Mouse (Mus musculus): ENCODE data around the gene Spata3.
"Not testable (repeated sequence)": the region's sequence is repeated elsewhere in the genome, so short reads cannot be mapped to it uniquely, and the experiment has no call there.

Gene Spata3

GRCm38 (mm10) chr1:86016516-86016915 lies at the start of gene Spata3:
Gene Spata3, plus strand, starts transcription at chr1:86016816.
- in situ Hi-C loops (cut with MboI, MseI) = loop anchor here (5.0 kb wide), 1 partner anchor 164 kb away; no protein-coding TSS in a partner anchor

GRCm38 (mm10) chr1:85969081-85969480 lies 47.5 kb upstream of the Spata3 start:
- in situ Hi-C loops (cut with MboI, MseI) = loop anchor here (10.0 kb wide), 1 partner anchor 366 kb away; no protein-coding TSS in a partner anchor

DNA sequence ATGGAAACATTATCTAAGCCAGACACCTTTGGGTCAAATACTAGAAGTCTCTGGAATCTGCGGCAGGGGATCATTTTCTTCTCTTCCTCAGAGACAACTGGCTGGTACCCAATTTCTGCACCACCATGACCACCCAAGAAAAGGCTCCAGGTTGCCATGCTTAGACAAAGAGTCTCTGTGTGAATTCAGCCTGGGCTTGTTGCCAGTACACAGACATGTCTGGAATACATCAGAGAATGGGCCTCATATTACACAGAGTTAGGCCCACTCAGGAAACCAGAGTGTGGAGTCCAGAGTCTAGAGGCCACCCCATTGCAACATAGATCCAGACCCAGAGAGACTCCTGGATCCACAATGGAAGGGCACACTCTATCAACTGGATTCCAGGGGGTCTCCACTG lies 47.1 kb upstream of the Spata3 start:
- in situ Hi-C loops (cut with MboI, MseI) = loop anchor here (10.0 kb wide), 1 partner anchor 365 kb away; no protein-coding TSS in a partner anchor

GRCm38 (mm10) chr1:85971070-85971469 lies 45.5 kb upstream of the Spata3 start:
- in situ Hi-C loops (cut with MboI, MseI) = no loop called here

DNA sequence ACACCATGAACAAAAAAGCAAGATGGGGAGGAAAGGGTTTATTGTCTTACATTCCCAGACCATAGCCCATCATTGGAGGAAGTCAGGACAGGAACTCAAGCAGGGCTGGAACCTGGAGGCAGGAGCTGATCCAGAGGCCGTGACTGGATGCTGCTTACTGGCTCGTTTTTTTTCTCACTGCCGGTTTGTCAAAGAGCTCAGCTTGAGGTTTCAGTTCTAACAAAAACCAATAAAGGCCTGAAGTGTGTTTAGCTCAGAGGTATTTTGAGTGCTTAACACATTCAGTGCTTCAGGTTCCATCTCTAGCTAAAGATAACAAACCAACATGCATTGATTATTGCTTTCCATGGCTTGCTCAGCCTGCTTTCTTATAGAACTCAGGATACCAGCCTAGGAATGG lies 44.3 kb upstream of the Spata3 start:
- in situ Hi-C loops (cut with MboI, MseI) = no loop called here

GRCm38 (mm10) chr1:85973468-85973877 lies 43.1 kb upstream of the Spata3 start:
- in situ Hi-C loops (cut with MboI, MseI) = no loop called here

GRCm38 (mm10) chr1:85977709-85978108 lies 38.9 kb upstream of the Spata3 start:
- in situ Hi-C loops (cut with MboI, MseI) = no loop called here

DNA sequence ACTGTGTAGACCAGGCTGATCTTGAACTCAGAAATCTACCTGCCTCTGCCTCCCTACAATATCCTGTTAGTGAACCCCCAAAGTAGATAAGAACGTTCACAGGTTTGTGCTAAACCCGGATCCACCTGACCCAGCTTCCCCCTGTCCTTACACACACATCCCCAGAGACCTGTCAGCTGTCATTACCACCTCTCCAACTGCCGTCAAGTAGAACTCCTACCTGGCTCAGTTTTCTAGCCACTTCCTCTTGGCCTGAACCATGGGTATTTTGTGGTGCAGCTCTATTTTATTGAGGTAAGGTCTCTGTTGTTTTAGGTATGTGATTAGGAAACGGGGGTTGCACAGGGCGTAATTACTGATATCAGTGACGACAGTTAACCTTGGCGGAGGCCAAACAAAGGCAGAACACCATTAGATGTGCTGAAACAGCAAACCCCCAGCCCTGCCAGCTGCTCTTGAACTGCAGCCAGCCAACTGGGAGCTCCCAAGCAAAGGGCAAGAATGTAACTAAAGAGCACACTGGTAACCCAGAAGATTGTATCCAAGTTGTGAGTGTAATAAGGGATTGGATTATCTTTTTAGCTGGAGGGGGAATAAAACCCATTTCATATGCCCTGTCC lies 34.8 kb upstream of the Spata3 start:
- in situ Hi-C loops (cut with MboI, MseI) = no loop called here

GRCm38 (mm10) chr1:85985784-85986183 lies 30.8 kb upstream of the Spata3 start:
- in situ Hi-C loops (cut with MboI, MseI) = no loop called here

DNA sequence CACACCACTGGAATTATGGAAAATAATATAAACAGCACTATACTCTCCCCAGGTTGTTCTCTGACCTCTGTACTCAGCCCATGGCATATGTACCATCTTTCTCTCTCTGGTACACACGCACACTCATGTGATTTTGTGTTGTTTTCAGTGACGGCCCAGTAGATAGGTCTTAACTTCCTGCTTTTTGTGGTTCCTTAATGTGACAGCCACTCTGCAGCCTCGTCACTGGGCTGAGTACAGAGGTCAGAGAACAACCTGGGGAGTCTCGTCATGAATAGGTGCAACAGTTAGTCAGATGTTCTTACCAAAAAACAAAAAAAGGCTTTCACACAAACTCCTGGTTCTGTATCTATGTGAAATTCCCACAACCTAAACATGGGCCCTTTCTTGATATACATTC lies 28.3 kb upstream of the Spata3 start:
- in situ Hi-C loops (cut with MboI, MseI) = no loop called here

GRCm38 (mm10) chr1:85988882-85989281 lies 27.7 kb upstream of the Spata3 start:
- in situ Hi-C loops (cut with MboI, MseI) = not testable (repeated sequence)

- in situ Hi-C loops (cut with MboI, MseI) = no loop called here
These were observed 24.4 kb upstream of the Spata3 start for GRCm38 (mm10) chr1:85992175-85992574.

DNA sequence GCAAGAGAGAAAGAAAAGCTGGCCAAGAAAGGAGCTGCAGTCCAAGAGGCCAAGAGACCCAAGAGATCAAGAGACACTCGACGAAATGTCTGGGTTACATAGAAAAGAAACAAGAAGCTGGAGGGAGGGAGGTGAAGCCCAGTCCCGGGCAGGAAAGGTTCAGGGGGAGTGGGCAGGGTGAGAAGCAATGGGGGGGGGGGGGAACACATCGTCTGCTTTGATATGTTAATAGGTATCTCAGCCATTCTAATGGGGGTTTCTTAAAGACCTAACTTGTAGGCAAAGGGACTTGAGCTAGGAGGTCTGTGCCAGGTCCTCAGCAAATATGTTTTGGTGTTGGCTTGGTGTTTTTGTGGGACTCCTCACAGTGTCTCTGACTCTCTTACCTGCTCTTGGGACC lies 23.1 kb upstream of the Spata3 start:
- in situ Hi-C loops (cut with MboI, MseI) = no loop called here

GRCm38 (mm10) chr1:85997221-85997620 lies 19.4 kb upstream of the Spata3 start:
- in situ Hi-C loops (cut with MboI, MseI) = no loop called here

DNA sequence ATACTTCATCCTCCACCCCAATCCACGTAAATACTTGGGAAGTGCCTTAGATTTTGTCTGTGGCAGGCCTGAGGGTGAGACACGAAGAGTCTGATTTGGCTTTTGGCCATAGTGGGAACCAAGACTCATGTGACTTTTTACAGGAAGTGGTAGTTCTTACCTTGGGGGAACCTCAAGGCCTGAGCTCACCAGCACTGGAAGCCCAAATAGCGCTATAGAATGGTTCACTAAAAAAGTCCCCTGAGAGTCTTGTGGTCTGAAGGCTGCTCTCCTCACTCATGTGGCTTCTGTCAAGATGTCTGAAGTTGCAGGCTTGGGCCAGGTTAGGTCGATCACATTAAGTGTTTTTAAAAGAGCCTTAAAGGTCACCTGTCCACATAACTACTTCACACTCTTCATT lies 18.6 kb upstream of the Spata3 start:
- in situ Hi-C loops (cut with MboI, MseI) = no loop called here

DNA sequence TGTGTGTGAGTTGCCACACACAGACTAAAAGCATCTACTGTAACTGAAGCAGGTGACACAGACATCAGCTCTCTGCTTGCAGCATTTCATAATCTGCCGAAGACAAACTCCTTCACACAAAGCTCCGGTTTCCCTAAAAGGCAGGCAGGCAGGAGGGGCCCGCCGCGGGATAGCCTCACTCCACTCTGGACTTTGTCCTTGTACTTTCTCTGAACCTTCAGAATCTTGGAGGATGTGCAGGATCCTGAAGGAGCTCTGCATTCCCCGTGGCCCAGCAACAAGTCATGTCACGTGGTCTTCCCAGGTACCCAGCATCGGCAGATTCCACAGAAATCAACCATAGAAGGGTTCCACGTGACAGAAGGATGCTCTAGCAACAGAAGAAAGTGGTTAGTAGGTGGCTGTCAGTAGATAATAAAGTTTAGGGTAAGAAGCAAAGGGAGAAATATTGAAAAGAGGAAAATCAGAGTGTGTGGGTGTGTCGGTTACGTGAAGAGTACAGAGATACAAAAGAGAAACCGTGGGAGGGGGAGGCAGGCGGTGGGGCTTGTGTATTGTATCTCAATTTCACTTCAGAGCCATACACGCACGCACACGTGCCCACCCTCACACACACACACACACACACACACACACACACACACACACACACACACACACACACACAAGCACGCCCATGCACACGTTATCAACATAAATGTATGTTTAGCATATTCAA lies 16.6 kb upstream of the Spata3 start:
- in situ Hi-C loops (cut with MboI, MseI) = loop anchor here (10.0 kb wide), 1 partner anchor 305 kb away; no protein-coding TSS in a partner anchor

- in situ Hi-C loops (cut with MboI, MseI) = loop anchor here (5.0 to 10.0 kb wide), 2 partner anchors 73 to 311 kb away; no protein-coding TSS in a partner anchor
These were observed 11.1 kb upstream of the Spata3 start for GRCm38 (mm10) chr1:86005540-86005939.

DNA sequence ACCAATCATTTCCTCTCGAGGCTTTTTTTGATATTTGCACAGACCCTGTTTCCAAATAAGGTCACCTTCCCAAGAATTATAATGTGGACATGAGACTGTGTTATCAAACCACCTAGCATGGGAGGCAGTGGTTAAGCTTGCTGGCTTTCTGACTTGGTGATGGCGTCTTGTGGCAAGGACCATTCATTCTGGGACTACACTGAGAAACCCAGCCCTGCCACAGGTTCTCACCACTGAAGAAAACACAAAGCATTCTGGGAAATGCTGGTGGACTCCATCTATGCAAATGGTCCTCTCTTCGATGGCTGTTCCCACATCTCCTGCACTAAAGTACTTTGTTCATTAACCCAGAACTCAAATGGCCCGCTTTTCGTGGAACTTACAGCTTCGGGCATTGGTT lies 10.6 kb upstream of the Spata3 start:
- in situ Hi-C loops (cut with MboI, MseI) = loop anchor here (5.0 to 10.0 kb wide), 2 partner anchors 74 to 311 kb away; no protein-coding TSS in a partner anchor

- in situ Hi-C loops (cut with MboI, MseI) = loop anchor here (5.0 to 10.0 kb wide), 2 partner anchors 75 to 313 kb away; no protein-coding TSS in a partner anchor
These were observed 8.8 kb upstream of the Spata3 start for GRCm38 (mm10) chr1:86007778-86008177.

DNA sequence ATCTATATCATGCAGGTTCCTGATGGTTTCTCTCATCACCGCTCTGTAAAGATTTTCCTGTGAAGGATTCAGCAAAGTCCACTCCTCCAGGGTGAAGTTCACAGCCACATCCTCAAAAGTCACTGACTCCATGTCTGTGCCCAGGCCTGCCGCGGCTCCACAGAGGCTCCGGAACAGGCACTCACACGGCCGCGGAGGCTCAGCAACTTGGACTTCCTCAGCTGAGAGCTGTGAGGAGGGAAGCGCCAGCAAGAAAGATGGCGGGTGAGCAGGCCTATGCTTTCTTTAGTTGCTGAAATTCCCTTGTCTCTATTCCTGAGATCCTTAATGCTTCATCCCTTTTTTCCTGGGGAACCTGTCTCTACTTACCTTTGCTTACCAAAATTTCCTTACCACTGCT lies 858 bp upstream of the Spata3 start:
- in situ Hi-C loops (cut with MboI, MseI) = loop anchor here (5.0 kb wide), 1 partner anchor 163 kb away; no protein-coding TSS in a partner anchor

DNA sequence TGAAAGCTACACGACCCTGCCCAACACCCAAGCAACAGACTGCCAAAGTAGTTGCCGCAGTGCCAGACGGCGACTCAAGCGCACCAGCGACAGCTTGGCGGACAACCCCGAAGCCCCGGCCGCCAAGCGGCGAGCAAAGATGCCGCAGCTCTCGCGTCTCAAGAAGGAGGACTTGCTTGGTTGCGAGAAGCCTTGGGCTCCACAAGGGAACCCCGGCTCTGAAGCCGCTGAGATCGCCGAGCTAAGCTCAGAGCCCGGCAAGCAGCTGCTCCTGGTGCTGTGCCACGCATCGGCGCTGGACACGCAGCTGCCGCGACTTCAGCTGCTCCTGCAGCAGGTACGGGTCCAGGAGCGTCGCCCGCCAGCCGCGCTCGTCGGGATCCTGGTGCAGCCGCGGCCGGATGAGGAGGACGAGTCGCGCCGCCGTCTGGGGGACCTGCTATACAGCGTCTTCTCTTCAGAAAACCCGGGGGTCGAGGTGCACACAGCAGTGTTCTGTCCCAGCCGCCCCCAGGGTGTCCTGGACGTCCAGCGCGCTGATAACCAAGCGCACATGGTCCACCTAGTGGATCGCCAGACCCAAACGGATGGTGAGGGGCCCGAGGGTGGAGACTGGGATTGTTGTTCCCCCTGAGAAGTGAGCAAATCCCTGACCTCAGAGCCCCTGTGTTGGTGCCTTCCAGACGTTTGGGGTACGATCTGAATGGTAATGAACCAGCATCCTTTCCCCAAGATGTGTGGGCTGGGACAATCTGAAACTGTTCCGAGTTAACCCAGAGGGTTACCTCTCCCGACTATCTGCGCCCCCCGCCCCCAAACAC lies 1.8 kb downstream of the Spata3 start:
- in situ Hi-C loops (cut with MboI, MseI) = loop anchor here (5.0 kb wide), 1 partner anchor 166 kb away; no protein-coding TSS in a partner anchor
